29 mouse cellular contexts compared by ENCODE assay signal in the genomic region with DNA sequence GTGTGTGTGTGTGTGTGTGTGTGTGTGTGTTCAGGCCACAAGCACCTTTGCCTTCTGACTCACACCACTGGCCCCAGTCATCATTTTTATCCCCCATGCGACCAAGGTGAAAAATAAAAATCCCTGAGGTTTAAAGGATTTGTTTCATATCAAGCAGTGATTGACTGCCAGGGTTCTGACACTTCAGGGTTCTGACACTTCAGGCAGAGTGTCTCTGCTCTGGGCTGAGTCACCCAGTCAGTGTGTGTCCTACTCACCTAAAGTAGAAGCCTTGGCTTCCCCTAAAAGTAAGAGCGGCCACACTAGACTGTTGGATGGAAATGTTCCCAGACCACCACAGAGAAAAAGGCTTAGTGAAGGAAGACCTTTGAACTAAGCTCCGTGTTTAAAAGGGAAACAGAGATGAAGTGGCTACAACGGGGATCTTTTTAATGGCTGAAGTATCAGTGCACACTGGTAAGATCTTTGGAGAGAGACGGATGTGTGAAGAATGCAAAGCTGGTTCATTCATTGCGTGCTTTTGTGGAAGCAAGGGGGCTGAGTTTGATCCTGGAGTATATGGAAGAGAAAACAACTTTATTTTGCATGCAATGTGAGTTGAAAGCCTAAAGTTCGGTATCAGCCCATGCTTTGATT. TPM values are rescaled to one million over a fixed set of nuclear protein-coding genes. Genes with fewer than 3 reads are reported as not detected.
DNase-seq lines count a peak whose midpoint lies in the region; ATAC-seq and TF ChIP-seq lines count a peak whose summit lies in the region.
"Had no signal": no experiment of that assay in that cellular context is flagged by ENCODE, and none has a peak within 500 bp of the region (broad histone marks: within the 10 kb centered on the region; RNA-seq: fewer than 3 reads in every experiment).

No protein-coding gene starts in this region.

- no peaks in the 10 kb centered on the region for H3K27me3 ChIP-seq in hindbrain, postnatal 0 days (ENCODE audit: insufficient read depth, low read length)
- H3K27me3 ChIP-seq in hindbrain, embryonic 12.5 days: 0 out of 2 replicates have a peak, but pooled peaks cover 2% of the 10 kb centered on the region
- H3K27me3 ChIP-seq in forebrain, embryonic 14.5 days (replicated peaks; ENCODE audit: control insufficient read depth, insufficient read depth, low read length): no peaks in the 10 kb centered on the region
- H3K27me3 ChIP-seq: embryonic facial prominence, embryonic 13.5 days; heart, embryonic 12.5 days; liver, embryonic 12.5 days; neural tube, embryonic 12.5 days had no signal

- H3K36me3 ChIP-seq in hindbrain, postnatal 0 days (ENCODE audit: insufficient read depth, low read length): no peaks in the 10 kb centered on the region
- H3K36me3 ChIP-seq in hindbrain, embryonic 12.5 days: no peaks in the 10 kb centered on the region
- H3K36me3 ChIP-seq in forebrain, embryonic 14.5 days (ENCODE audit: control insufficient read depth, insufficient read depth, low read length): no peaks in the 10 kb centered on the region
- H3K36me3 ChIP-seq: embryonic facial prominence, embryonic 13.5 days; heart, embryonic 12.5 days; liver, embryonic 12.5 days; neural tube, embryonic 12.5 days had no signal

- H3K4me1 ChIP-seq in hindbrain, postnatal 0 days (ENCODE audit: insufficient read depth, low read length): no peaks in the 10 kb centered on the region
- 0 out of 2 replicates have a peak, but pooled peaks cover 4% of the 10 kb centered on the region for H3K4me1 ChIP-seq in hindbrain, embryonic 12.5 days
- no peaks in the 10 kb centered on the region; the same call in 1 of the 2 replicates for H3K4me1 ChIP-seq in forebrain, embryonic 14.5 days (ENCODE audit: control insufficient read depth, insufficient read depth, low read length)
- H3K4me1 ChIP-seq: heart, embryonic 12.5 days; liver, embryonic 12.5 days; neural tube, embryonic 12.5 days had no signal

- WGBS in hindbrain, postnatal 0 days: 45% methylated on average over 7 of the region's 7 CpGs
- 47% methylated on average over 7 of the region's 7 CpGs for WGBS in hindbrain, embryonic 12.5 days
- WGBS in forebrain, embryonic 14.5 days: 13% methylated on average over 7 of the region's 7 CpGs

- no peaks in the 10 kb centered on the region for H3K9me3 ChIP-seq in hindbrain, postnatal 0 days (ENCODE audit: low read length)
- no peaks in the 10 kb centered on the region for H3K9me3 ChIP-seq in hindbrain, embryonic 12.5 days (replicated peaks)
- H3K9me3 ChIP-seq in forebrain, embryonic 14.5 days (replicated peaks; ENCODE audit: control insufficient read depth, low read length): no peaks in the 10 kb centered on the region
- H3K9me3 ChIP-seq: embryonic facial prominence, embryonic 13.5 days; heart, embryonic 12.5 days; liver, embryonic 12.5 days; neural tube, embryonic 12.5 days had no signal

- no peak for TF ChIP-seq CTCF in hindbrain, postnatal 0 days (IDR thresholded peaks at IDR 0.05; ENCODE audit: low read depth)
- TF ChIP-seq CTCF in brain, embryonic 14.5 days (IDR thresholded peaks at IDR 0.05; ENCODE audit: borderline replicate concordance, extremely low read depth, insufficient read depth, insufficient read length): no peak

- H3K4me2 ChIP-seq in hindbrain, postnatal 0 days (ENCODE audit: low read depth, low read length): no peak overlapping the region
- no peak overlapping the region for H3K4me2 ChIP-seq in hindbrain, embryonic 12.5 days (replicated peaks)
- no peak overlapping the region for H3K4me2 ChIP-seq in forebrain, embryonic 14.5 days (ENCODE audit: low read length)
- H3K4me2 ChIP-seq: embryonic facial prominence, embryonic 13.5 days; heart, embryonic 12.5 days; hindbrain, embryonic 14.5 days; liver, embryonic 12.5 days; neural tube, embryonic 12.5 days had no signal

- no peak for ATAC-seq in hindbrain, postnatal 0 days
- no peak for ATAC-seq in hindbrain, embryonic 12.5 days (ENCODE audit: low FRiP score)
- no peak for ATAC-seq in forebrain, embryonic 14.5 days
- ATAC-seq: CD4-positive, CD25-positive, alpha-beta regulatory T cell, adult 4 months; inflammation-experienced regulatory T-cells, adult 6 months; liver, embryonic 12.5 days; liver, postnatal 0 days had no signal

- no peak for TF ChIP-seq POLR2A in brain, embryonic 14.5 days (IDR thresholded peaks at IDR 0.05; ENCODE audit: borderline replicate concordance, extremely low read depth, insufficient read depth, insufficient read length, poor library complexity, severe bottlenecking)

- H3K9ac ChIP-seq in hindbrain, postnatal 0 days (replicated peaks; ENCODE audit: low read length): no peak overlapping the region
- no peak overlapping the region for H3K9ac ChIP-seq in hindbrain, embryonic 12.5 days
- no peak overlapping the region for H3K9ac ChIP-seq in forebrain, embryonic 14.5 days (ENCODE audit: low read length)
- H3K9ac ChIP-seq: embryonic facial prominence, embryonic 13.5 days; heart, embryonic 12.5 days; hindbrain, embryonic 14.5 days; liver, embryonic 12.5 days; liver, postnatal 0 days; neural tube, embryonic 12.5 days had no signal

- no peak overlapping the region for H3K4me3 ChIP-seq in hindbrain, postnatal 0 days (ENCODE audit: low read length)
- no peak overlapping the region for H3K4me3 ChIP-seq in hindbrain, embryonic 12.5 days
- H3K4me3 ChIP-seq in forebrain, embryonic 14.5 days (ENCODE audit: low read depth, low read length): no peak overlapping the region
- H3K4me3 ChIP-seq: embryonic facial prominence, embryonic 13.5 days; heart, embryonic 12.5 days; liver, embryonic 12.5 days; myocyte; neural tube, embryonic 12.5 days had no signal

- no peak overlapping the region for H3K27ac ChIP-seq in hindbrain, postnatal 0 days
- H3K27ac ChIP-seq in hindbrain, embryonic 12.5 days: no peak overlapping the region
- no peak overlapping the region for H3K27ac ChIP-seq in forebrain, embryonic 14.5 days (ENCODE audit: low read depth, low read length)
- H3K27ac ChIP-seq: embryonic facial prominence, embryonic 13.5 days; hindbrain, embryonic 14.5 days; liver, embryonic 12.5 days; neural tube, embryonic 12.5 days; stomach, postnatal 0 days had no signal

- peak; percentile 27 to 30 for DNase-seq in adrenal gland, postnatal 36 days
- DNase-seq in adrenal gland, postnatal 10 days: no peak
- peak; percentile 12 for DNase-seq in hindbrain, postnatal 0 days (ENCODE audit: low spot score)
- DNase-seq in brain, embryonic 14.5 days (ENCODE audit: low read depth): peak; percentile 52
- peak; percentile 34 for DNase-seq in forebrain, embryonic 14.5 days (ENCODE audit: low spot score)
- no peak for DNase-seq in kidney, postnatal 25 days
- DNase-seq: cerebellum, adult 11 months; cerebellum, adult 9-10 months; cerebellum, postnatal 36 days; gastrocnemius, postnatal 25 days; heart, adult 18-20 months; heart, postnatal 4 days; kidney, adult 11 months; kidney, postnatal 14 days; liver, postnatal 0 days; lung, postnatal 36 days; right cerebral cortex, postnatal 4 days; thymus, adult 18-20 months; thymus, postnatal 25 days had no signal

RNA-seq across cellular contexts. Expression of a gene that starts 11.0 kb away (rescaled TPM):
- total RNA-seq in adrenal gland, postnatal 36 days (2021): 10 to 100 TPM; 58.9 to 75.0 TPM
- total RNA-seq in adrenal gland, postnatal 10 days (2021): 10 to 100 TPM; 42.3 to 45.6 TPM
- 41.2 and 45.1 TPM in 2 replicates for total RNA-seq in hindbrain, postnatal 0 days (2014; rRNA removed)
- polyA plus RNA-seq in hindbrain, postnatal 0 days (2015; fragmentation: Nextera tagmentation; extraction: Ambion mirVana): 7.9 and 8.3 TPM in 2 replicates
- 9.2 and 10.0 TPM in 2 replicates for polyA plus RNA-seq in hindbrain, embryonic 12.5 days (2016; fragmentation: Nextera tagmentation; extraction: Ambion mirVana)
- 15.0 and 20.2 TPM in 2 replicates for polyA plus RNA-seq in brain, embryonic 14.5 days (2012; rRNA removed)
- 10.4 and 11.3 TPM in 2 replicates for polyA plus RNA-seq in forebrain, embryonic 14.5 days (2014; fragmentation: Nextera tagmentation; extraction: Ambion mirVana)

Comparison
In these comparisons a context has a peak if more than half of its experiments do, and no peak if none do; other contexts are left out.
1. DNase-seq: peak in adrenal gland, postnatal 36 days (2 of 2), hindbrain, postnatal 0 days (single experiment), brain, embryonic 14.5 days (single experiment) and forebrain, embryonic 14.5 days (single experiment); none in adrenal gland, postnatal 10 days (single experiment) and kidney, postnatal 25 days (0 of 2).